Comparison of ENCODE assay signal across 15 mouse cellular contexts in the genomic region with DNA sequence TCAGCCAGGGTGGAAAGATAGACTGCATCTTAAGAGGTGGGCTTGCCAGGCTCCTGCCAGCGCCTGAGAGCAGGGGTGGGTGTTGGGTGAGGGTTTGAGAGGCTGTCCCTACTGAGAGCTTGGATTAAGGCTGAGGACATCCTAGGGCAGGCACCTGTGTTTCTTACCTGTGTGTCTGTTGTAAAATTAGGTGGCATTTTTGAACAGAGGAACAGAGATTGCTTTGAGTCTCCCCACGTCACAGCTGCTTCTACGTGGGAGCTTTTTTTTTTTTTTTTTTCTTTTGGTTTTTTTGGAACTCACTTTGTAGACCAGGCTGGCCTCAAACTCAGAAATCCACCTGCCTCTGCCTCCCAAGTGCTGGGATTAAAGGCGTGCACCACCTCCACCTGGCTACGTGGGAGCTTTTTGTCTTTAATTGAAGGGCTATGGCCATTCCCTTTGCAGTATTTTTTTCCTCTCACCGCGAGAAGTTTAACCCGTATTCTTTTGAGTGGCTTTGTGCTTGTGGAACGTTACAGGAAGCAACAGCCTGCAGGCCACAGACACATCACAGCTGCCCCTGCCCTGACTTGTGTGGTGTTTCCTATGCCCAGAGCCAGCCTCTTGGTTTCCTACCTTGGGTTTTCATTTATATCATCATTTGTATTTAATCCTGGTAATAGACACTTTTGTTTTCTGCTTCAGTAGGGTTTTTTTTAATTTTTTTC. TPM values are rescaled to one million over a fixed set of nuclear protein-coding genes. Genes with fewer than 3 reads are reported as not detected.
A peak's percentile ranks its signal among the peaks of the same experiment; 100 is the strongest.
DNase-seq lines count a peak whose midpoint lies in the region; ATAC-seq and TF ChIP-seq lines count a peak whose summit lies in the region.
"Had no signal": no experiment of that assay in that cellular context is flagged by ENCODE, and none has a peak within 500 bp of the region (broad histone marks: within the 10 kb centered on the region; RNA-seq: fewer than 3 reads in every experiment).

No protein-coding gene starts in this region.

- 0 out of 2 replicates have a peak, but pooled peaks cover 3% of the 10 kb centered on the region for H3K36me3 ChIP-seq in heart, embryonic 16.5 days (ENCODE audit: control insufficient read depth, insufficient read depth)
- H3K36me3 ChIP-seq in midbrain, embryonic 11.5 days (ENCODE audit: control insufficient read depth, insufficient read depth, low read length) = no peaks in the 10 kb centered on the region
- no peaks in the 10 kb centered on the region for H3K36me3 ChIP-seq in midbrain, embryonic 14.5 days (ENCODE audit: control insufficient read depth, insufficient read depth, low read length)
- peaks cover 75% of the 10 kb centered on the region for H3K36me3 ChIP-seq in G1E (replicated peaks)

- ATAC-seq in heart, embryonic 16.5 days (replicated peaks; ENCODE audit: extremely low read depth, insufficient read depth, low FRiP score) = no peak
- ATAC-seq in midbrain, embryonic 11.5 days (ENCODE audit: low FRiP score) = no peak
- ATAC-seq in midbrain, embryonic 14.5 days (ENCODE audit: low FRiP score, low TSS enrichment) = no peak
- ATAC-seq in G1E (ENCODE audit: extremely low read depth, insufficient number of reproducible peaks, low FRiP score, poor library complexity, severe bottlenecking) = no peak
- ATAC-seq: CD4-positive, CD25-positive, alpha-beta regulatory T cell, adult 4 months; forebrain, embryonic 14.5 days had no signal

- no peak for DNase-seq in heart, postnatal 4 days
- DNase-seq in midbrain, embryonic 11.5 days (ENCODE audit: low spot score, missing footprints) = peak; percentile 69
- no peak for DNase-seq in midbrain, embryonic 14.5 days
- no peak for DNase-seq in G1E (ENCODE audit: low spot score)
- DNase-seq in induced T-regulatory cell, adult 2 months (ENCODE audit: low read depth) = peak; percentile 53
- no peak for DNase-seq in layer of hippocampus, postnatal 10 days (ENCODE audit: low spot score in 2 of 2)
- DNase-seq in right cerebral cortex, postnatal 10 days (ENCODE audit: low spot score in 2 of 2) = no peak

- H3K4me3 ChIP-seq in heart, embryonic 16.5 days (ENCODE audit: low read length) = no peak overlapping the region
- H3K4me3 ChIP-seq in midbrain, embryonic 11.5 days (ENCODE audit: low read depth, low read length) = no peak overlapping the region
- no peak overlapping the region for H3K4me3 ChIP-seq in midbrain, embryonic 14.5 days (replicated peaks; ENCODE audit: low read depth, low read length)
- peak overlapping the region; percentile 13; the same call in 1 of the 2 replicates for H3K4me3 ChIP-seq in G1E (ENCODE audit: low read depth, low read length)
- H3K4me3 ChIP-seq: embryonic facial prominence, embryonic 12.5 days; stomach, embryonic 15.5 days had no signal

- no peaks in the 10 kb centered on the region for H3K27me3 ChIP-seq in heart, embryonic 16.5 days (ENCODE audit: control insufficient read depth, insufficient read depth, low read length)
- no peaks in the 10 kb centered on the region for H3K27me3 ChIP-seq in midbrain, embryonic 11.5 days (ENCODE audit: control insufficient read depth, insufficient read depth, low read length)
- no peaks in the 10 kb centered on the region for H3K27me3 ChIP-seq in midbrain, embryonic 14.5 days (ENCODE audit: control insufficient read depth, insufficient read depth, low read length)
- peaks cover 11% of the 10 kb centered on the region for H3K27me3 ChIP-seq in G1E (ENCODE audit: insufficient read depth, low read length)
- H3K27me3 ChIP-seq: embryonic facial prominence, embryonic 12.5 days; stomach, embryonic 15.5 days had no signal

- TF ChIP-seq CTCF in G1E (IDR thresholded peaks at IDR 0.05; ENCODE audit: low read depth, low read length) = no peak

- H3K4me2 ChIP-seq in heart, embryonic 16.5 days (ENCODE audit: low read depth, low read length) = no peak overlapping the region
- no peak overlapping the region for H3K4me2 ChIP-seq in midbrain, embryonic 11.5 days
- H3K4me2 ChIP-seq in midbrain, embryonic 14.5 days (ENCODE audit: low read length) = no peak overlapping the region
- H3K4me2 ChIP-seq: embryonic facial prominence, embryonic 12.5 days; stomach, embryonic 15.5 days had no signal

- peak overlapping the region; percentile 67 for H3K27ac ChIP-seq in heart, embryonic 16.5 days (ENCODE audit: low read length)
- H3K27ac ChIP-seq in midbrain, embryonic 11.5 days (ENCODE audit: low read depth, low read length) = no peak overlapping the region
- H3K27ac ChIP-seq in midbrain, embryonic 14.5 days (replicated peaks; ENCODE audit: low read depth, low read length) = no peak overlapping the region
- H3K27ac ChIP-seq: embryonic facial prominence, embryonic 12.5 days had no signal

- peaks cover 42% of the 10 kb centered on the region for H3K4me1 ChIP-seq in heart, embryonic 16.5 days (ENCODE audit: control insufficient read depth, insufficient read depth, low read length)
- peaks cover 27% of the 10 kb centered on the region for H3K4me1 ChIP-seq in midbrain, embryonic 11.5 days (ENCODE audit: control insufficient read depth, insufficient read depth, low read length)
- H3K4me1 ChIP-seq in midbrain, embryonic 14.5 days (ENCODE audit: control insufficient read depth, insufficient read depth, low read length) = peaks cover 26% of the 10 kb centered on the region
- peaks cover 85% of the 10 kb centered on the region for H3K4me1 ChIP-seq in G1E (ENCODE audit: insufficient read depth, low read depth, low read length)

- peak overlapping the region; percentile 46 for H3K9ac ChIP-seq in heart, embryonic 16.5 days (ENCODE audit: low read length)
- H3K9ac ChIP-seq in midbrain, embryonic 11.5 days (ENCODE audit: low read length) = 0 out of 2 replicates have a peak overlapping the region, but pooled peaks have one; percentile 16
- H3K9ac ChIP-seq in midbrain, embryonic 14.5 days (replicated peaks; ENCODE audit: low read length) = no peak overlapping the region
- H3K9ac ChIP-seq: stomach, embryonic 15.5 days had no signal

- 74% methylated on average over 9 of the region's 9 CpGs for WGBS in heart, embryonic 16.5 days
- WGBS in midbrain, embryonic 11.5 days = 91% methylated on average over 9 of the region's 9 CpGs
- WGBS in midbrain, embryonic 14.5 days = 88% methylated on average over 9 of the region's 9 CpGs

- H3K9me3 ChIP-seq in heart, embryonic 16.5 days (replicated peaks; ENCODE audit: control insufficient read depth, low read length) = no peaks in the 10 kb centered on the region
- H3K9me3 ChIP-seq in midbrain, embryonic 11.5 days (ENCODE audit: control insufficient read depth, low read length) = peaks cover 4% of the 10 kb centered on the region; the same call in 1 of the 2 replicates
- no peaks in the 10 kb centered on the region for H3K9me3 ChIP-seq in midbrain, embryonic 14.5 days (ENCODE audit: control insufficient read depth, low read length)
- H3K9me3 ChIP-seq in G1E (replicated peaks) = peaks cover 11% of the 10 kb centered on the region
- H3K9me3 ChIP-seq: embryonic facial prominence, embryonic 12.5 days; stomach, embryonic 15.5 days had no signal

RNA-seq across cellular contexts. Expression of gene Mta1, which starts 3.3 kb away (rescaled TPM):
- polyA plus RNA-seq in heart, embryonic 16.5 days (2015; fragmentation: Nextera tagmentation; extraction: Ambion mirVana) = 10.8 and 12.1 TPM in 2 replicates
- 10 to 100 TPM; 55.2 to 61.3 TPM for total RNA-seq in heart, postnatal 4 days (2021)
- 19.2 and 21.4 TPM in 2 replicates for polyA plus RNA-seq in midbrain, embryonic 11.5 days (2014; fragmentation: Nextera tagmentation; extraction: Ambion mirVana)
- polyA plus RNA-seq in midbrain, embryonic 14.5 days (2014; fragmentation: Nextera tagmentation; extraction: Ambion mirVana) = 20.8 and 22.0 TPM in 2 replicates
- total RNA-seq in G1E (2014; fragmentation: Nextera tagmentation) = 269 and 277 TPM in 2 replicates
- 38.3 and 48.5 TPM in 2 replicates for total RNA-seq in G1E (2017)
- polyA plus RNA-seq in G1E (2012) = 489 and 507 TPM in 2 replicates
- 10 to 100 TPM; 87.3 to 89.5 TPM for total RNA-seq in layer of hippocampus, postnatal 10 days (2021)

RNA-seq across cellular contexts. Expression of gene Tex22, which starts 27.1 kb away (rescaled TPM):
- polyA plus RNA-seq in heart, embryonic 16.5 days (2015; fragmentation: Nextera tagmentation; extraction: Ambion mirVana) = not detected in 2 replicates
- total RNA-seq in heart, postnatal 4 days (2021) = under 1 TPM in 1 of 2 experiments, not detected in 1; 0.29 TPM
- not detected in 2 replicates for polyA plus RNA-seq in midbrain, embryonic 11.5 days (2014; fragmentation: Nextera tagmentation; extraction: Ambion mirVana)
- 0.43 TPM in 1 of 2 replicates, not detected in the other for polyA plus RNA-seq in midbrain, embryonic 14.5 days (2014; fragmentation: Nextera tagmentation; extraction: Ambion mirVana)
- total RNA-seq in G1E (2014; fragmentation: Nextera tagmentation) = not detected in 2 replicates
- total RNA-seq in G1E (2017) = 0.17 and 0.38 TPM in 2 replicates
- polyA plus RNA-seq in G1E (2012) = not detected in 2 replicates
- total RNA-seq in layer of hippocampus, postnatal 10 days (2021) = under 1 TPM; 0.45 to 0.64 TPM
- total RNA-seq: adrenal gland, postnatal 10 days had no signal
- polyA plus RNA-seq: CD4-positive, CD25-positive, alpha-beta regulatory T cell, adult 4 months; forebrain, embryonic 14.5 days; kidney, embryonic 16.5 days; small intestine, adult 2 months; stomach, embryonic 15.5 days had no signal

RNA-seq across cellular contexts. Expression of gene Crip2, which starts 38.6 kb away (rescaled TPM):
- 1,743 and 2,017 TPM in 2 replicates for polyA plus RNA-seq in heart, embryonic 16.5 days (2015; fragmentation: Nextera tagmentation; extraction: Ambion mirVana)
- 1,000 to 10,000 TPM; 1,189 to 1,285 TPM for total RNA-seq in heart, postnatal 4 days (2021)
- polyA plus RNA-seq in midbrain, embryonic 11.5 days (2014; fragmentation: Nextera tagmentation; extraction: Ambion mirVana) = 226 and 247 TPM in 2 replicates
- 297 and 329 TPM in 2 replicates for polyA plus RNA-seq in midbrain, embryonic 14.5 days (2014; fragmentation: Nextera tagmentation; extraction: Ambion mirVana)
- total RNA-seq in G1E (2014; fragmentation: Nextera tagmentation) (3.9 TPM in 1 of 2 replicates, not detected in the other), G1E (2017) (1.3 and 1.8 TPM in 2 replicates)
- polyA plus RNA-seq in G1E (2012) = 9.5 and 9.6 TPM in 2 replicates
- total RNA-seq in layer of hippocampus, postnatal 10 days (2021) = 100 to 1,000 TPM; 179 to 183 TPM

RNA-seq across cellular contexts. Expression of gene Crip1, which starts 44.7 kb away (rescaled TPM):
- polyA plus RNA-seq in heart, embryonic 16.5 days (2015; fragmentation: Nextera tagmentation; extraction: Ambion mirVana) = 719 and 763 TPM in 2 replicates
- total RNA-seq in heart, postnatal 4 days (2021) = 100 to 1,000 TPM; 301 to 312 TPM
- 87.1 and 95.7 TPM in 2 replicates for polyA plus RNA-seq in midbrain, embryonic 11.5 days (2014; fragmentation: Nextera tagmentation; extraction: Ambion mirVana)
- 16.5 and 26.8 TPM in 2 replicates for polyA plus RNA-seq in midbrain, embryonic 14.5 days (2014; fragmentation: Nextera tagmentation; extraction: Ambion mirVana)
- total RNA-seq in G1E (2014; fragmentation: Nextera tagmentation) (31.5 and 42.4 TPM in 2 replicates), G1E (2017) (897 and 989 TPM in 2 replicates)
- polyA plus RNA-seq in G1E (2012) = 143 and 174 TPM in 2 replicates
- total RNA-seq in layer of hippocampus, postnatal 10 days (2021) = 10 to 100 TPM; 13.5 to 14.1 TPM

RNA-seq across cellular contexts. Expression of gene Tedc1, which starts 54.8 kb away (rescaled TPM):
- 25.0 and 28.1 TPM in 2 replicates for polyA plus RNA-seq in heart, embryonic 16.5 days (2015; fragmentation: Nextera tagmentation; extraction: Ambion mirVana)
- total RNA-seq in heart, postnatal 4 days (2021) = 10 to 100 TPM in 1 of 2 experiments, 1 to 10 TPM in 1; 9.4 to 10.3 TPM
- 25.6 and 31.5 TPM in 2 replicates for polyA plus RNA-seq in midbrain, embryonic 11.5 days (2014; fragmentation: Nextera tagmentation; extraction: Ambion mirVana)
- polyA plus RNA-seq in midbrain, embryonic 14.5 days (2014; fragmentation: Nextera tagmentation; extraction: Ambion mirVana) = 11.9 and 14.1 TPM in 2 replicates
- total RNA-seq in G1E (2014; fragmentation: Nextera tagmentation) = 8.4 and 13.7 TPM in 2 replicates
- total RNA-seq in G1E (2017) = 9.3 and 13.0 TPM in 2 replicates
- polyA plus RNA-seq in G1E (2012) = 31.4 and 35.1 TPM in 2 replicates
- total RNA-seq in layer of hippocampus, postnatal 10 days (2021) = 1 to 10 TPM; 3.0 to 3.3 TPM

Comparison
In these comparisons a context has a peak if more than half of its experiments do, and no peak if none do; other contexts are left out.
1. DNase-seq: peak in midbrain, embryonic 11.5 days (single experiment) and induced T-regulatory cell, adult 2 months (single experiment); none in heart, postnatal 4 days (single experiment), midbrain, embryonic 14.5 days (single experiment), G1E (single experiment), layer of hippocampus, postnatal 10 days (0 of 2) and right cerebral cortex, postnatal 10 days (0 of 2).
2. RNA of gene Mta1, which starts 3.3 kb away (polyA plus RNA-seq): 489 to 507 TPM in G1E; 20.8 to 22.0 TPM in midbrain, embryonic 14.5 days, 19.2 to 21.4 TPM in midbrain, embryonic 11.5 days and 10.8 to 12.1 TPM in heart, embryonic 16.5 days; every median in the first group is over 10 times any median in the second.
3. RNA of gene Crip2, which starts 38.6 kb away (polyA plus RNA-seq): 1,743 to 2,017 TPM in heart, embryonic 16.5 days, 297 to 329 TPM in midbrain, embryonic 14.5 days and 226 to 247 TPM in midbrain, embryonic 11.5 days; 9.5 to 9.6 TPM in G1E; every median in the first group is over 10 times any median in the second.